Mouse (Mus musculus) small intestine, adult 2 months (tissue): ENCODE measurements around the gene Ppp1r14d.

Experiments used
- CTCF ChIP-seq: fragments of 200-500 bp; IDR thresholded peaks from 2 replicates; pipeline ENCODE4 v1.5.1; 2012; ENCODE audit warnings: low read depth, mild to moderate bottlenecking, control low read depth, inconsistent platforms, low read length, moderate library complexity, mixed read lengths; ENCODE audit not compliant: insufficient replicate concordance, insufficient read length; ENCODE audit errors: extremely low read depth
- POLR2A ChIP-seq: fragments of 200-500 bp; IDR thresholded peaks from 2 replicates; pipeline ENCODE4 v1.6.1; 2012; ENCODE audit warnings: low read depth, mild to moderate bottlenecking, control low read depth, inconsistent platforms, low read length, moderate library complexity

- no peak for TF ChIP-seq CTCF
- no peak for TF ChIP-seq POLR2A
Observed at GRCm38 (mm10) chr2:119262978-119263377, 33.3 kb upstream of the Ppp1r14d start.
